Mouse (Mus musculus) CH12.LX (cell line): ENCODE results near the gene E130309D02Rik. TPM values are rescaled to one million over a fixed set of nuclear protein-coding genes. Genes with fewer than 3 reads are reported as not detected.

Source experiments
- DNase-seq: peaks from one replicate; pipeline ENCODE4 v3.0.0-alpha.2; 2013; ENCODE audit errors: extremely low read depth
- H3K27ac ChIP-seq: 2 replicates; pipeline ENCODE4 v1.5.1; 2012; ENCODE audit warnings: low read depth, mild to moderate bottlenecking, control low read depth, moderate library complexity; ENCODE audit not compliant: insufficient read depth
- H3K27me3 ChIP-seq: replicated peaks from 2 replicates; pipeline ENCODE3; 2012; ENCODE audit warnings: inconsistent platforms
- H3K36me3 ChIP-seq, 2 experiments: replicated peaks in 1 of 2; 2 replicates each; pipeline versions ENCODE3 to v1.6.1; 2012; ENCODE audit warnings: inconsistent platforms in 1 of 2, low read length in 1 of 2, mild to moderate bottlenecking in 1 of 2, mixed read lengths in 1 of 2, moderate library complexity in 1 of 2; ENCODE audit not compliant: control insufficient read depth in 1 of 2, insufficient read depth in 1 of 2
- H3K4me1 ChIP-seq, 2 experiments: 2 replicates each; pipeline ENCODE4 v1.6.1; 2012; ENCODE audit warnings: inconsistent platforms in 1 of 2, moderate library complexity in 1 of 2; ENCODE audit not compliant: insufficient read depth in 2 of 2, control insufficient read depth in 1 of 2
- H3K4me2 ChIP-seq: 2 replicates; pipeline ENCODE4 v1.6.1; 2012; ENCODE audit warnings: low read depth, mild to moderate bottlenecking, control low read depth; ENCODE audit not compliant: poor library complexity, insufficient read depth, severe bottlenecking
- H3K4me3 ChIP-seq, 3 experiments: fragments of 150-350 bp in 1 of 3; sonication (generic) in 1 of 3; replicated peaks in 1 of 3; 2 replicates each; pipeline versions ENCODE3 to v1.5.1; 2011 to 2012; ENCODE audit warnings: low read depth in 2 of 3, low read length in 2 of 3, mild to moderate bottlenecking in 2 of 3, moderate library complexity in 2 of 3, control low read depth in 1 of 3, improper control_type of control experiment in 1 of 3, inconsistent platforms in 1 of 3, mixed read lengths in 1 of 3; ENCODE audit not compliant: poor library complexity in 1 of 3
- H3K79me2 ChIP-seq: replicated peaks from 2 replicates; pipeline ENCODE4 v1.6.1; 2012; ENCODE audit warnings: mild to moderate bottlenecking, moderate library complexity; ENCODE audit not compliant: control insufficient read depth, poor library complexity, insufficient read depth, severe bottlenecking; ENCODE audit errors: extremely low read depth
- H3K9ac ChIP-seq: 2 replicates; pipeline ENCODE4 v1.6.1; 2012; ENCODE audit warnings: low read depth, mild to moderate bottlenecking, control low read depth, moderate library complexity; ENCODE audit not compliant: insufficient read depth
- H3K9me3 ChIP-seq: replicated peaks from 2 replicates; pipeline ENCODE3; 2012; ENCODE audit warnings: low read length, inconsistent platforms, mixed read lengths
- BHLHE40 ChIP-seq: IDR thresholded peaks from 2 replicates; pipeline ENCODE4 v1.6.1; 2011; ENCODE audit warnings: mild to moderate bottlenecking, low read depth, low read length, improper control_type of control experiment
- CHD2 ChIP-seq: IDR thresholded peaks from 2 replicates; pipeline ENCODE4 v1.6.1; 2011; ENCODE audit warnings: low read length, improper control_type of control experiment
- CTCF ChIP-seq, 2 experiments: IDR thresholded peaks in 1 of 2; conservative IDR thresholded peaks in 1 of 2; 2 replicates each; pipeline ENCODE4 v1.5.1; 2011 to 2012; ENCODE audit warnings: low read depth in 2 of 2, low read length in 2 of 2, improper control_type of control experiment in 1 of 2, inconsistent platforms in 1 of 2, mild to moderate bottlenecking in 1 of 2, moderate library complexity in 1 of 2
- E2F4 ChIP-seq: IDR thresholded peaks from 2 replicates; pipeline ENCODE4 v1.6.1; 2011; ENCODE audit warnings: low read depth, low read length, improper control_type of control experiment; ENCODE audit not compliant: insufficient replicate concordance
- ELF1 ChIP-seq: IDR thresholded peaks from 2 replicates; pipeline ENCODE4 v1.6.1; 2014; ENCODE audit warnings: low read depth, mild to moderate bottlenecking, inconsistent platforms, low read length, improper control_type of control experiment
- ETS1 ChIP-seq: conservative IDR thresholded peaks from 2 replicates; pipeline ENCODE4 v1.6.1; 2012; ENCODE audit warnings: low read depth, mild to moderate bottlenecking, inconsistent platforms, low read length, improper control_type of control experiment, moderate library complexity
- JUN ChIP-seq: IDR thresholded peaks from 2 replicates; pipeline ENCODE4 v1.6.1; 2011; ENCODE audit warnings: low read depth, mild to moderate bottlenecking, low read length, improper control_type of control experiment, moderate library complexity; ENCODE audit not compliant: insufficient read depth
- JUND ChIP-seq: conservative IDR thresholded peaks from 2 replicates; pipeline ENCODE4 v1.6.1; 2011; ENCODE audit warnings: low read depth, low read length, improper control_type of control experiment
- KAT2A ChIP-seq: IDR thresholded peaks from 2 replicates; pipeline ENCODE4 v1.6.1; 2012; ENCODE audit warnings: low read length, improper control_type of control experiment, inconsistent platforms; ENCODE audit not compliant: insufficient replicate concordance
- MAFK ChIP-seq: IDR thresholded peaks from 2 replicates; pipeline ENCODE4 v1.6.1; 2011; ENCODE audit warnings: low read length, improper control_type of control experiment; ENCODE audit not compliant: insufficient replicate concordance
- MYC ChIP-seq: IDR thresholded peaks from 2 replicates; pipeline ENCODE4 v1.6.1; 2011; ENCODE audit warnings: low read depth, mild to moderate bottlenecking, improper control_type of control experiment, low read length
- NELFE ChIP-seq: IDR thresholded peaks from 2 replicates; pipeline ENCODE4 v1.6.1; 2011; ENCODE audit warnings: low read depth, low read length, improper control_type of control experiment
- NRF1 ChIP-seq: IDR thresholded peaks from 2 replicates; pipeline ENCODE4 v1.6.1; 2014; ENCODE audit warnings: low read depth, mild to moderate bottlenecking, inconsistent platforms, low read length, improper control_type of control experiment, moderate library complexity
- PAX5 ChIP-seq: IDR thresholded peaks from 2 replicates; pipeline ENCODE4 v1.6.1; 2012; ENCODE audit warnings: low read length, inconsistent platforms, mixed read lengths
- RAD21 ChIP-seq: IDR thresholded peaks from 2 replicates; pipeline ENCODE4 v1.6.1; 2011; ENCODE audit warnings: low read depth, mild to moderate bottlenecking, low read length, improper control_type of control experiment, moderate library complexity
- RCOR1 ChIP-seq: conservative IDR thresholded peaks from 2 replicates; pipeline ENCODE4 v1.6.1; 2012; ENCODE audit warnings: low read depth, mild to moderate bottlenecking, inconsistent platforms, low read length, improper control_type of control experiment
- SMC3 ChIP-seq: IDR thresholded peaks from 2 replicates; pipeline ENCODE4 v1.6.1; 2011; ENCODE audit warnings: low read depth, low read length, improper control_type of control experiment
- TBP ChIP-seq: conservative IDR thresholded peaks from 2 replicates; pipeline ENCODE4 v1.6.1; 2011; ENCODE audit warnings: low read depth, low read length, improper control_type of control experiment
- UBTF ChIP-seq: IDR thresholded peaks from 2 replicates; pipeline ENCODE4 v1.6.1; 2012; ENCODE audit warnings: low read depth, mild to moderate bottlenecking, inconsistent platforms, low read length, improper control_type of control experiment, moderate library complexity
- ZC3H11A ChIP-seq: IDR thresholded peaks from 2 replicates; pipeline ENCODE4 v1.6.1; 2012; ENCODE audit warnings: low read depth, mild to moderate bottlenecking, inconsistent platforms, low read length, improper control_type of control experiment
- ZMIZ1 ChIP-seq: IDR thresholded peaks from 2 replicates; pipeline ENCODE4 v1.6.1; 2012; ENCODE audit warnings: low read depth, mild to moderate bottlenecking, inconsistent platforms, low read length, improper control_type of control experiment
- ZNF384 ChIP-seq: IDR thresholded peaks from 2 replicates; pipeline ENCODE4 v1.6.1; 2012; ENCODE audit warnings: low read depth, low read length, improper control_type of control experiment, inconsistent platforms
- dilution Hi-C: fragments of 300-500 bp; cut with MboI; formaldehyde crosslinking; loops from 2 replicates; pipeline ENCODE4 v1.14.3; 2020; ENCODE audit warnings: low sequenced_read_pairs; ENCODE audit not compliant: extremely low pct_unique_long_range_greater_than_20kb, extremely low pct_ligation_motif_present
- in situ Hi-C: fragments of 300-500 bp; cut with MboI; formaldehyde crosslinking; loops from 3 replicates; pipeline ENCODE4 v1.14.3; 2019; ENCODE audit warnings: low sequenced_read_pairs, low pct_ligation_motif_present, low pct_unique_long_range_greater_than_20kb, mixed read lengths
- polyA plus RNA-seq: library from polyadenylated mRNA; unstranded; fragments of >175 nt; gene quantifications from 2 replicates; pipeline ENCODE4 v1.2.1, GENCODE M21; 2012; ENCODE audit warnings: low read depth; ENCODE audit not compliant: insufficient read length
- total RNA-seq, 2 experiments: library from RNA; depleted of rRNA; stranded (reverse); fragments of 300-350 nt in 1 of 2; fragments of >200 nt in 1 of 2; gene quantifications; 2 replicates each; pipeline ENCODE4 v1.2.3; 2012 to 2014

The E130309D02Rik gene
- total and polyA plus RNA-seq, 3 experiments, result 23.7 to 63.7 (median 32.7) TPM

- peaks cover 0 to 10% of the 10 kb centered on the region in 2 experiments for H3K36me3 ChIP-seq
- no peaks in the 10 kb centered on the region for H3K79me2 ChIP-seq
- dilution Hi-C loops, result no loop called here
- no peak overlapping the region for H3K4me2 ChIP-seq
- H3K9me3 ChIP-seq, result no peaks in the 10 kb centered on the region
- TF ChIP-seq CHD2 (no peak), ZMIZ1 (no peak), TBP (no peak), CTCF (conservative IDR thresholded peaks at IDR 0.05 in 1 of 2, IDR thresholded peaks at IDR 0.05 in 1 of 2; ENCODE audit: low read depth in 2 of 2, low read length in 2 of 2) (peak in 1 of 2 experiments; percentile 95; a peak in 2 of 4 replicates), KAT2A (no peak), SMC3 (peak; percentile 16; the same call in 1 of the 2 replicates), PAX5 (no peak), E2F4 (no peak), RCOR1 (no peak), MAFK (no peak), ZNF384 (no peak), BHLHE40 (no peak), JUN (no peak), MYC (no peak), ELF1 (no peak), RAD21 (peak; percentile 27), NELFE (no peak), ZC3H11A (no peak), JUND (no peak)
- H3K27ac ChIP-seq, result no peak overlapping the region
- in situ Hi-C loops, result loop anchor here (10.0 kb wide), 1 partner anchor 78 kb away; no protein-coding TSS in a partner anchor
- peaks cover 3 to 5% of the 10 kb centered on the region in 2 experiments; a peak in 3 of 4 replicates for H3K4me1 ChIP-seq
- DNase-seq, result peak; percentile 40
- H3K4me3 ChIP-seq, result no peak overlapping the region
- H3K27me3 ChIP-seq, result peaks cover 7% of the 10 kb centered on the region
- no peak overlapping the region for H3K9ac ChIP-seq
Measured at GRCm38 (mm10) chr5:143336559-143336958, 21.4 kb upstream of the E130309D02Rik start.

GRCm38 (mm10) chr5:143335089-143335460 lies 19.9 kb upstream of the E130309D02Rik start:
- Histone ChIP-seq H3K36me3 (peaks cover 0 to 14% of the 10 kb centered on the region in 2 experiments), H3K27me3 (peaks cover 6% of the 10 kb centered on the region), H3K4me2 (no peak overlapping the region), H3K79me2 (no peaks in the 10 kb centered on the region), H3K9ac (no peak overlapping the region)
- dilution Hi-C loops, result no loop called here
- no peak for DNase-seq
- no peak for TF ChIP-seq ETS1
- no peak for TF ChIP-seq RCOR1
- TF ChIP-seq MYC, result no peak
- no peak for TF ChIP-seq UBTF
- no peak for TF ChIP-seq NRF1
- TF ChIP-seq, all 38 proteins: peak for 0
- H3K4me1 ChIP-seq, result peaks cover 6 to 9% of the 10 kb centered on the region in 2 experiments
- in situ Hi-C loops, result loop anchor here (10.0 kb wide), 1 partner anchor 80 kb away; no protein-coding TSS in a partner anchor
- no peak overlapping the region for H3K27ac ChIP-seq
- no peak overlapping the region for H3K4me3 ChIP-seq
- no peaks in the 10 kb centered on the region for H3K9me3 ChIP-seq
